Mouse (Mus musculus): Measurements from ENCODE around the gene Slc18a3. TPM values are rescaled to one million over a fixed set of nuclear protein-coding genes. Genes with fewer than 3 reads are reported as not detected.

Gene Slc18a3
- polyA plus RNA-seq, 1 experiment from 2014 or later, result 22.0 TPM

DNA sequence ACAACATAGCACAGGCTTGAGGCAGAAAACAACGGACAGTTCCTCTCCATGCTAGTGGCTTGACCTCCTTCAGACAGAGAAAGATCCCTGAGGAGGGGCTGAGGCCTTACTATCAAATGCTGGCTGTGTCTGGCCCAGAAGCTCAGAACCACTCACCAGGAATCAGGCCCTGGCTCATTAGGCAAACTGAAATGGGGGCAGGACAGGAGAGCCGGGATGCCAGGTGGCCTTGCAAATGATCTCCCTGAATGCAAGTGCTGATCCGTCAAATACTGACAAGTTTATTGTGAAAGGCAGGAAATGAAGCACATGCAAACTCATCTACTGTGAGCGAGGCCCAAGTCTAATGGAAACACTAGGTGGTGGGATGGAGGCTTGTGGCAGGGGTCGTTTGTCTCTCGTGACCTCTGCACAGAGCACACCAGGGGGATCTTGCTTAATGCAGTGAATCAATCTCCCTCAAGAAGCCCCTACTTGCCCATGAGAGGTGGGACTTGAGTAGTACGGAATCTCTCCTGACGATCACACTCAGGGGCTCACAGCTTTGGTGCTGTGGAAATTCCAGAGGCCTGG is 35.5 kb downstream of the Slc18a3 start:
- Histone ChIP-seq H3K4me2 (ENCODE audit: low read length) (no peak overlapping the region), H3K9me3 (ENCODE audit: control insufficient read depth, low read length) (no peaks in the 10 kb centered on the region), H3K27ac (ENCODE audit: low read depth, low read length) (no peak overlapping the region), H3K4me3 (ENCODE audit: low read length) (no peak overlapping the region), H3K9ac (ENCODE audit: low read depth, low read length) (no peak overlapping the region), H3K27me3 (replicated peaks; ENCODE audit: control insufficient read depth, insufficient read depth, low read length) (no peaks in the 10 kb centered on the region; the same call in 1 of the 2 replicates), H3K4me1 (ENCODE audit: control insufficient read depth, insufficient read depth, low read depth, low read length) (peaks cover 5% of the 10 kb centered on the region; the same call in 1 of the 2 replicates), H3K36me3 (ENCODE audit: control insufficient read depth, insufficient read depth, low read length) (no peaks in the 10 kb centered on the region)
- ATAC-seq, result no peak
- 22% methylated on average over 8 of the region's 8 CpGs for WGBS

DNA sequence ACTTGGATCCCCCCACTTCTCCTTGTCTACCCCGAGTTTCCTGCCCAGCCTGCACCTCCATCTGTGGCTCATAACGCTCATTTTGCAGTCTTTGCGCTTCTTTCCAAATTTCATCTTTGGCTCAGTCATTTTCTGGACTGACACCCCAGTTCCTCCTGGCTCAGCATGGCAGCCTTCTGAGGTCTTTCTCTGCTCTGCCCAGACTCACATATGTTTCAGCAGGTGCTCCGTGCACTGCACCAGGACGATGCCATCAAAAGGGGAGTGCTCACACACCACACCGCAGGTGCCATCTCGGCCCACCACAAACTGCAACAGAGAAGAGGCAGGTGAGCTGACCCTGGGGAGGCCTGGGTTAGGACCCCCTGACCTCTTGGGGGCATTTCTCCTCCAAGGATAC is 40.7 kb downstream of the Slc18a3 start:
- no peaks in the 10 kb centered on the region; the same call in 1 of the 2 replicates for H3K27me3 ChIP-seq (replicated peaks; ENCODE audit: control insufficient read depth, insufficient read depth, low read length)
- no peaks in the 10 kb centered on the region for H3K36me3 ChIP-seq (ENCODE audit: control insufficient read depth, insufficient read depth, low read length)
- no peak overlapping the region for H3K4me2 ChIP-seq (ENCODE audit: low read length)
- no peak overlapping the region for H3K9ac ChIP-seq (ENCODE audit: low read depth, low read length)
- no peaks in the 10 kb centered on the region for H3K9me3 ChIP-seq (ENCODE audit: control insufficient read depth, low read length)
- ATAC-seq, result no peak
- peaks cover 2% of the 10 kb centered on the region; the same call in 1 of the 2 replicates for H3K4me1 ChIP-seq (ENCODE audit: control insufficient read depth, insufficient read depth, low read depth, low read length)
- 84% methylated on average over 7 of the region's 7 CpGs for WGBS
- H3K4me3 ChIP-seq (ENCODE audit: low read length), result no peak overlapping the region
- no peak overlapping the region for H3K27ac ChIP-seq (ENCODE audit: low read depth, low read length)

DNA sequence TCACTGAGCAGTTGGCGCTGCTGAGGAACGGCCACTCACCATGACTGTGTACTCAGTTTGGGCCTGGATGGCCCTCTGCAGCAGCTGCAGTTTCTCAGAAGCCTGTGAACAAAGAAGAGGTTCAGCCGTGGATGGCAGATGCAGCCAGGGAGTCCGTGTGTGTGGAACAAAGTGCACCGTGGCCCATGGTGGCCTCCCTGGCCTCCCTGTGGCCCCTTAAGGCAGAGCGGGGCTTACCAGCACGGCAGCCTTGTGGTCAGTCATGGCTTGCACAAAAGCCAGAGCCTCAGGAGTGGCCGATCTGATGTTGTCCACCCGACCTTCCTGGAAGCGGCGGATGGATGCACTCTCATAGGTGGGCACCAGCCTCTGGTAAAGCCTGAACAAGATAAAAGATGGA is 45.9 kb downstream of the Slc18a3 start:
- H3K4me2 ChIP-seq (ENCODE audit: low read length), result no peak overlapping the region
- no peak overlapping the region for H3K4me3 ChIP-seq (ENCODE audit: low read length)
- no peak for ATAC-seq
- no peaks in the 10 kb centered on the region for H3K27me3 ChIP-seq (replicated peaks; ENCODE audit: control insufficient read depth, insufficient read depth, low read length)
- H3K9ac ChIP-seq (ENCODE audit: low read depth, low read length), result no peak overlapping the region
- no peaks in the 10 kb centered on the region for H3K4me1 ChIP-seq (ENCODE audit: control insufficient read depth, insufficient read depth, low read depth, low read length)
- H3K36me3 ChIP-seq (ENCODE audit: control insufficient read depth, insufficient read depth, low read length), result no peaks in the 10 kb centered on the region
- 0 out of 2 replicates have a peak, but pooled peaks cover 2% of the 10 kb centered on the region for H3K9me3 ChIP-seq (ENCODE audit: control insufficient read depth, low read length)
- H3K27ac ChIP-seq (ENCODE audit: low read depth, low read length), result no peak overlapping the region
- WGBS, result 78% methylated on average over 11 of the region's 11 CpGs

Other genes with a start within 250 kb of the Slc18a3 start
- 20.9 and 24.6 TPM in 2 replicates for gene Ogdhl, start 142.8 kb downstream of the Slc18a3 start, polyA plus RNA-seq (2015; fragmentation: Nextera tagmentation; extraction: Ambion mirVana)
- 0.74 and 0.95 TPM in 2 replicates for gene 1700024G13Rik, start 76.5 kb downstream of the Slc18a3 start, polyA plus RNA-seq (2015; fragmentation: Nextera tagmentation; extraction: Ambion mirVana)
- 2.8 and 3.3 TPM in 2 replicates for gene Chat, start 1.1 kb upstream of the Slc18a3 start, polyA plus RNA-seq (2015; fragmentation: Nextera tagmentation; extraction: Ambion mirVana)
- 24.2 and 24.3 TPM in 2 replicates for gene Ercc6, start 48.7 kb upstream of the Slc18a3 start, polyA plus RNA-seq (2015; fragmentation: Nextera tagmentation; extraction: Ambion mirVana)
- gene Prrxl1, start 134.6 kb upstream of the Slc18a3 start, polyA plus RNA-seq (2015; fragmentation: Nextera tagmentation; extraction: Ambion mirVana), result 50.8 and 53.8 TPM in 2 replicates
- 0.06 and 0.21 TPM in 2 replicates for gene 3425401B19Rik, start 220.4 kb upstream of the Slc18a3 start, polyA plus RNA-seq (2015; fragmentation: Nextera tagmentation; extraction: Ambion mirVana)

All from hindbrain, embryonic 16.5 days (tissue).